Mouse (Mus musculus) kidney, embryonic 16.5 days (tissue): ENCODE measurements around the gene Pnp2. TPM values are rescaled to one million over a fixed set of nuclear protein-coding genes. Genes with fewer than 3 reads are reported as not detected.
A peak's percentile ranks its signal among the peaks of the same experiment; 100 is the strongest.
"Not testable (repeated sequence)": the region's sequence is repeated elsewhere in the genome, so short reads cannot be mapped to it uniquely, and the experiment has no call there.

Source experiments
- ATAC-seq: fragments of 200-750 bp; cut with Nextera tagmentation; 2 replicates; pipeline ENCODE4 v1.8.0; 2017; ENCODE audit warnings: moderate TSS enrichment; ENCODE audit not compliant: low FRiP score, low TSS enrichment
- H3K27ac ChIP-seq: fragments of 300-500 bp; sonication (generic); 2 replicates; pipeline ENCODE4 v1.5.1; 2014; ENCODE audit warnings: low read length
- H3K27me3 ChIP-seq: fragments of 300-500 bp; sonication (generic); 2 replicates; pipeline ENCODE4 v1.6.1; 2014; ENCODE audit warnings: low read length, control low read depth, mixed read lengths; ENCODE audit not compliant: insufficient read depth
- H3K36me3 ChIP-seq: fragments of 300-500 bp; sonication (generic); 2 replicates; pipeline ENCODE4 v1.6.1; 2014; ENCODE audit warnings: low read length, control low read depth, mixed read lengths; ENCODE audit not compliant: insufficient read depth
- H3K4me1 ChIP-seq: fragments of 300-500 bp; sonication (generic); 2 replicates; pipeline ENCODE4 v1.6.1; 2014; ENCODE audit warnings: low read length, control low read depth, mixed read lengths; ENCODE audit not compliant: insufficient read depth
- H3K4me2 ChIP-seq: fragments of 300-500 bp; sonication (generic); replicated peaks from 2 replicates; pipeline ENCODE4 v1.6.1; 2014; ENCODE audit warnings: low read depth, low read length
- H3K4me3 ChIP-seq: fragments of 300-500 bp; sonication (generic); 2 replicates; pipeline ENCODE4 v1.5.1; 2014; ENCODE audit warnings: mild to moderate bottlenecking, low read length
- H3K9ac ChIP-seq: fragments of 300-500 bp; sonication (generic); replicated peaks from 2 replicates; pipeline ENCODE4 v1.6.1; 2014; ENCODE audit warnings: low read length
- H3K9me3 ChIP-seq: fragments of 300-500 bp; sonication (generic); 2 replicates; pipeline ENCODE4 v1.6.1; 2016; ENCODE audit warnings: low read length, control low read depth
- WGBS: fragments of 180-500 bp; shearing (Covaris S2); extraction: QIAGEN DNeasy Blood & Tissue Kit; methylation state at CpG from one replicate; pipeline ENCODE4 v1.1.7; 2014; 5-methylcytosine and 5-hydroxymethylcytosine counted together
- polyA plus RNA-seq: library from polyadenylated mRNA; unstranded; fragments of >200 nt; fragmentation: Nextera tagmentation; extraction: Ambion mirVana; gene quantifications from 2 replicates; pipeline ENCODE4 v1.2.1, GENCODE M21; 2015

Gene Pnp2
- 0.66 TPM in 1 of 2 replicates, not detected in the other for polyA plus RNA-seq

DNA sequence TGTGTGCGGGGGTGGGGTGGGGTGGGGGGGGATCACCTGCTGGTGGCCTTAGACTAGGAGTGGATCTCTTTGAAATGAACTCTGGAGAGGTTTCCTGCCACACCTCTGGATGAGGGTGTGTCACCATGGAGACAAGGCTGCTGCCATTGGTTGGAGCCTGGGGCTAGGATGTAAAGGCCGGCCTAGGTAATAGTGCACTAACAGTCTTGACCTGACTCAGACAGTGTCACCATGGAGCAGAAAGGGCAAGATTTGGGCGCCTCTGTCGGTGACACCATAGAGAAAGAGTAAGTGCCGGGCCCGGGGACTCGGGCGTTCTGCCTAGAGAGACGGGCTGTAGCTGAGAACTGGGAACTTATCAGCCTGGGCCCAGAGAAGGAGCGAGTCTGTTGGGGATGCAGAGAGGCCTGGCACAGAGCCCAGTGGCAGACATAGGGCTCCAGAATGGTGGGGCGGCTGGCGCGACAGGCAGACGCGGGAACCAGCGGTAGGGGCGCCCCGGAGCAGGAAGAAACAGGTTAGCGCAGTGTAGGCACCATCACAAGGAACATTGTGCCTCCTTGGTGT, at the start of gene Pnp2:
Gene Pnp2 (plus strand): TSS at position 51 of the 567 bp plus-strand sequence.
- not testable (repeated sequence) for H3K27ac ChIP-seq, H3K9ac ChIP-seq, H3K9me3 ChIP-seq, H3K27me3 ChIP-seq, H3K4me1 ChIP-seq
- peak; percentile 85 for ATAC-seq
- peak within 1 kb of the TSS; percentile 35 for H3K4me2 ChIP-seq
- H3K36me3 ChIP-seq: peaks cover 11% of the 10 kb centered on the region; the same call in 1 of the 2 replicates
- WGBS: 9% methylated on average over 18 of the region's 19 CpGs
- H3K4me3 ChIP-seq: peak within 1 kb of the TSS; percentile 25

DNA sequence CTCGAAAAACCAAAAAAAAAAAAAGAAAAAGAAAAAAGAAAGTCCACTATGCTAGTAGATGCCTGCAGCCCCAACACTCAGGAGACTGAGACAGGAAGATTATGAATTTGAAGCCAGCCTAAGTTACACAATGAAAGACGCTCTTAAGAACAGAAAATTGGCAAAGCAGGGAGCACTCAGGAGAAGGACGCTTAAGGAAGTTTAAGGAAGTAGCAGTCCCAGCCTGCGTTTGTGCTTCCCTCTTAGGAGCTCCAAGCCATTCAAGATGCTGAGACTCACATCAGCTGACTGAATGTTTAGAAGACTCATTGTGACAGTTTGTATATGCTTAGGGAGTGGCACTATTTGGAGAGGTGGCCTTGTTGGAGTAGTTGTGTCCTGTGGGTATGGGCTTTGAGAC, 47.7 kb upstream of the Pnp2 start:
- Histone ChIP-seq H3K27ac (no peak overlapping the region), H3K9ac (no peak overlapping the region), H3K36me3 (peaks cover 9% of the 10 kb centered on the region; the same call in 1 of the 2 replicates), H3K4me3 (no peak overlapping the region), H3K4me2 (no peak overlapping the region), H3K9me3 (no peaks in the 10 kb centered on the region), H3K27me3 (no peaks in the 10 kb centered on the region), H3K4me1 (peaks cover 7% of the 10 kb centered on the region)
- no peak for ATAC-seq
- WGBS: 80% methylated on average over 4 of the region's 4 CpGs

DNA sequence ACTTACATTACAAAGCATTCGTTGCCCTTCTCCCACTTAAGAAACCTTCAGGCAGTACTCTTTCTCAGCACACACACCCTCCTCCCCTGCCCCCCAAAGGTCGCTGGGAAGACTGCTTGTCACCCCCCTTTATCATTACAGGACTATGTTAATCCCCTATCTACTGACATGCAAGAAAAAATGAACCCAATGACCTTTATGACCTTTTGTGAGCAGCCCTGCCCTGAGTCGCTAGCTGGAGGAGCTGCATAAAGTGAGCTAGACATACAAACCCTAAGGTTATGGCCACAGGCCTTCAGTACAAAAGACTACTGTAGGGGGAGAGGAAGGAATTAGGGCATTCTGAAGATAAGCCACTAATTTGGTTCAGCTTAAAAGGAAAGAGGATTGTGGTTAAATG, 44.4 kb upstream of the Pnp2 start:
- H3K9me3 ChIP-seq: no peaks in the 10 kb centered on the region
- H3K27ac ChIP-seq: no peak overlapping the region
- no peak overlapping the region for H3K9ac ChIP-seq
- H3K4me3 ChIP-seq: no peak overlapping the region
- ATAC-seq: no peak
- 68% methylated on average over 3 of the region's 3 CpGs for WGBS
- H3K4me1 ChIP-seq: no peaks in the 10 kb centered on the region
- no peaks in the 10 kb centered on the region for H3K27me3 ChIP-seq
- peaks cover 37% of the 10 kb centered on the region for H3K36me3 ChIP-seq
- H3K4me2 ChIP-seq: no peak overlapping the region

DNA sequence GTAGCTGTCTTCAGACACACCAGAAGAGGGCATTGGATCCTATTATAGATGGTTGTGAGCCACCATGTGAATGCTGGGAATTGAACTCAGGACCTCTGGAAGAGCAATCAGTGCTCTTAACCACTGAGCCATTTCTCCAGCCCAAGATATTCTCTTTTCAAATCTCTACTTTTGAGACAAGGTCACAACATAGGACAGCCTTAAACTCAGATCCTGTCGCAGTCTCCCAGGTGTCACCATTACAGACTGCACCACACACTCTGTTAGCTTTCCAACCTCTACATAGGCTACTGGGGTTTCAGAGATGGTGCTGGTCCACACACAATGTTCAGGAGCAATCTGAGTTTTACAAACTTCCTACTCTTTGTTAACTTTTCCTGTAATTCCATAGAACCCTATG, 32.4 kb upstream of the Pnp2 start:
- not testable (repeated sequence) for H3K9me3 ChIP-seq, H3K27me3 ChIP-seq, ATAC-seq
- H3K27ac ChIP-seq: 0 out of 2 replicates have a peak overlapping the region, but pooled peaks have one; percentile 86
- H3K36me3 ChIP-seq: peaks cover 28% of the 10 kb centered on the region
- H3K4me3 ChIP-seq: peak overlapping the region; percentile 84
- peak overlapping the region; percentile 87 for H3K9ac ChIP-seq
- 50% methylated on average over 1 of the region's 1 CpGs for WGBS
- peaks cover 14% of the 10 kb centered on the region for H3K4me1 ChIP-seq
- peak overlapping the region; percentile 57 for H3K4me2 ChIP-seq

DNA sequence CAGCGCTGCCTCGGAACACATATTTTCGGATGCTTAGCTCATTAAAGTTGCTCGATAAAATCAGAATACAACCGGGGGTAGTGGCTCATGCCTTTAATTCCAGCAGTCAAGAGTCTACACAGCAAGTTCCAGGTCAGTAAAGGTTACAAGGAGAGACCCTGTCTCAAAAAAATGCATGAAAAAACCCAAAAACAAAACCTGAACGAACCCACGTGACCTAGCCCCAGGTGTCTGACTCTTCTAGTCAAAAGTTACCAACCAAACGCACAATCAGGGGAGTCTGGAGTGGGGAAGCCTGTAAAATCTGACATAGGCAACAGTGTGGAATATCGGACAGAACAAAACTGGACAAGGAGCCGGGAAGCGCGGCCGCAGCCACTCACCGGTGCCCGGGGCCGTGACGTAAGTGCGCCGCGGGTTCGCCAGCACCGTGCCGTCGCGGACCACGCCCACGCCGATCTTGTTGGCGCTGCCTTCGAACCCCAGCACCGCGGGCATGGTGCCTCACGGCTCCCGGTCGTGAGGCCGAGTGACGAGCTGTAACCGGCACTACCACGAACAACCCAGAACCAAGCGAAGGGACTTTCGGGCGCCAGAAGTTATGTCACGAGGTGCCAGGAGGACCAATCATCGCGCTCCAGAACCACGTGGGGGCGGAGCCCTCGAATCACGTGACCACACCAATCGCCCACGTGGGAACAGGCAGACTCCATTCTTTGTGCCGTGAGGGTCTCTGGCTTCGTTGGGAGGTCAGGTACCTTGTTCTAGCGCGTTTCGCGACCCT, 31.3 kb upstream of the Pnp2 start, which contains the start of the genes Osgep and Apex1:
Gene Osgep (minus strand): TSS at position 613 of the 784 bp plus-strand sequence.
Gene Apex1 (plus strand): TSS at position 688 of the 784 bp plus-strand sequence.
- peaks cover 17% of the 10 kb centered on the region for H3K4me1 ChIP-seq
- peak within 1 kb of the TSS; percentile 87 for H3K9ac ChIP-seq
- H3K36me3 ChIP-seq: peaks cover 32% of the 10 kb centered on the region
- under 1% methylated on average over 57 of the region's 57 CpGs for WGBS
- H3K9me3 ChIP-seq: no peaks in the 10 kb centered on the region
- H3K4me3 ChIP-seq: peak within 1 kb of the TSS; percentile 84
- peak within 1 kb of the TSS; percentile 86 for H3K27ac ChIP-seq
- no peaks in the 10 kb centered on the region for H3K27me3 ChIP-seq
- peak within 1 kb of the TSS; percentile 57 for H3K4me2 ChIP-seq
- peak; percentile 95 for ATAC-seq

DNA sequence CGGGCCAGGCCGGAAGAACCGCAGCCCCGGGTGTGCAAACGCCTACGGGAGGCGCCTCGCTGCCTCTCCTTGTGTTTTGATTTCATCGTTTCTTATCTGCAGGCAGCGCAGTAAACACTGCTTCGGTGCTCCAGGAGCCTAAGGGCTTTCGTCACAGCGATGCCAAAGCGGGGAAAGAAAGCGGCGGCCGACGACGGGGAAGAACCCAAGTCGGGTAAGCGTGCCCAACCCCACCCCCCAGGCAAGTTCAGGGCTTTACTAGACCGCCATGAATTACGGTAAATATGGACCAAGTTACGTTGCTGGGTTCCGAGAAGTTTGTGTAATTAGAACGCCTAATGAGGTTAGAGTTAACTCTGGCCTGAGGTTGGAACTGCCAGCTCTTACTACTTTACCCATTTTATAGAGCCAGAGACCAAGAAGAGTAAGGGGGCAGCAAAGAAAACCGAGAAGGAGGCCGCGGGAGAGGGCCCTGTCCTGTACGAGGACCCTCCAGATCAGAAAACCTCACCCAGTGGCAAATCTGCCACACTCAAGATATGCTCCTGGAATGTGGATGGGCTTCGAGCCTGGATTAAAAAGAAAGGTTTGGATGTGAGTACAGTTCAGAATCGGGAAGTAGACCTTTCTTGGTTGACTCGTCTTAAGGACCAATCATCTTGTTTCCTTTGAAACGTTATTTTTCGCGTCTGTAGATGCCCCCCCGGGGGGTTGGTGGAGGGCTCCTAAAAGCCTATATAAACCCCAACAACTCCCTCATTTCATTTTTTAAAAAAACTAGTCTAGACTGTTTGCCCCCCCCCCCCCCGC, 30.5 kb upstream of the Pnp2 start:
- Histone ChIP-seq H3K4me3 (peak overlapping the region; percentile 84), H3K4me2 (peak overlapping the region; percentile 57), H3K27me3 (no peaks in the 10 kb centered on the region), H3K36me3 (peaks cover 29% of the 10 kb centered on the region), H3K9me3 (no peaks in the 10 kb centered on the region), H3K27ac (peak overlapping the region; percentile 86), H3K4me1 (peaks cover 23% of the 10 kb centered on the region), H3K9ac (peak overlapping the region; percentile 87)
- ATAC-seq: peak; percentile 16; the same call in 1 of the 2 replicates
- WGBS: 1% methylated on average over 38 of the region's 38 CpGs

DNA sequence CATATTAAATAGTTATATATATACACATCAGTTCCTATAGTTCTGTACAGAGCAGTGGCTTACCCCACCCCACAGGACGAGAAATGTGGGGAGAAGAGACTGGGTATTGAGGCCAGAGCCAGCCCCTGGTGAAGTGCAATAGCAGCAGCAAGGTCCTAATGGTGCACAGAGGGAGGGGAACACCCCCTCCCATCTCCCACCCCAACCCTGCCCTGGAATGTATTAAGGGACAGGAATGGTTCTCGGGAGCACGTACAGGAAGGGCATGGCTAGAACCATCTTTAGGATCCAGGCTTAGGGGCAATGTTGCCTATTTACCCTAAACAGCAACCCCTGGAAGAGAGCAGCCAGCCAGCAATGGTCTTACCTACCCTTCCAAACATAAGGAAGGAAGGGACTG, 28.4 kb upstream of the Pnp2 start:
- Histone ChIP-seq H3K4me2 (no peak overlapping the region), H3K4me1 (peaks cover 29% of the 10 kb centered on the region), H3K27me3 (no peaks in the 10 kb centered on the region), H3K4me3 (no peak overlapping the region), H3K9ac (no peak overlapping the region), H3K9me3 (no peaks in the 10 kb centered on the region), H3K27ac (no peak overlapping the region), H3K36me3 (peaks cover 29% of the 10 kb centered on the region)
- 75% methylated on average over 3 of the region's 3 CpGs for WGBS
- ATAC-seq: no peak

DNA sequence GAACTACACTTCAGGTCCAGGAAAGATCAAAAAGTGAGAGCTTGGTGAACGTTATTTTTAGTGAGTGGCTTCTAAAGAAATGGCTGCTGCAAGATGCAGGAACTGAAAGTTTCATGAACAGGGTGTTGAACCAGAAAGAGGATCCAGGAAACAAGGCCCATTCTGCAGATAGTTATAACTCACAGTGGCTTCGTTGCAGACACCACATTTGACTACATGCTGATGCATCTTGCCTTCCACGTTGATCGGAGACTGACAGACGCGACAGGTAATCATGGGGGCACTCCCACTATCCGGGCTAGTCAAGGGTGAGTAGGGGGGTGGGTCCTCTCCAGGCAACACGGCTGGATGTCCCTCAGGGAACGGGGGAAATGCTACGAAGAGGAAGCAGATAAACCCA, 25.8 kb upstream of the Pnp2 start:
- Histone ChIP-seq H3K4me2 (peak overlapping the region; percentile 62), H3K4me3 (peak overlapping the region; percentile 86), H3K27ac (peak overlapping the region; percentile 85), H3K9ac (peak overlapping the region; percentile 93), H3K4me1 (peaks cover 22% of the 10 kb centered on the region), H3K27me3 (no peaks in the 10 kb centered on the region), H3K36me3 (peaks cover 29% of the 10 kb centered on the region), H3K9me3 (no peaks in the 10 kb centered on the region)
- ATAC-seq: no peak
- 15% methylated on average over 10 of the region's 10 CpGs for WGBS

DNA sequence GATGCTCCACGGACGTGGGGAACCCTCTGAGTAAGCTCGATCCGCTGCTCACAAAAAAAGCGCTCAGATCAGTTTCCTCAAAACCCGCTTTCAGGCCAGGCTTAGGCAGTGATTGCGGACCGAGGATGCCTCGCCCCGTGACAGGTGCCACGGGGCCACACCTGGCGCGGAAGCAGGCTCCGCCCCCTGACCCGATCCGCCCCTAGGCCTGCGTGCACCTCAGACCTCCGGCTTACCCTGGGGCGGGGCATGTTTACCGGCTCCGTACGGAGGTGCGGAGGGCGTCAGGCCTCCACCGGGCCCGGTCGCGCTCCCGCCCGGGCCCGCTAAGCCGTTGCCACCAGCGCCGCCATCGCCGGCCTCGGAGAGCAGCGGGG, 25.4 kb upstream of the Pnp2 start:
- WGBS: under 1% methylated on average over 38 of the region's 38 CpGs
- Histone ChIP-seq H3K4me1 (peaks cover 22% of the 10 kb centered on the region), H3K36me3 (peaks cover 29% of the 10 kb centered on the region)

More for the DNA sequence above, 25.4 kb upstream of the Pnp2 start:
- Histone ChIP-seq H3K27ac (peak overlapping the region; percentile 85), H3K9me3 (no peaks in the 10 kb centered on the region), H3K4me2 (peak overlapping the region; percentile 62), H3K27me3 (no peaks in the 10 kb centered on the region), H3K9ac (peak overlapping the region; percentile 93), H3K4me3 (peak overlapping the region; percentile 86)
- peak; percentile 52 for ATAC-seq
